Mouse (Mus musculus) left cerebral cortex, adult 9 months (tissue): ENCODE measurements around the gene Fam19a5.

Experiments
- DNase-seq, 2 experiments: peaks; one replicate each; pipeline ENCODE4 v3.0.0; 2022; ENCODE audit warnings: low spot score in 2 of 2

Fam19a5 gene

DNA sequence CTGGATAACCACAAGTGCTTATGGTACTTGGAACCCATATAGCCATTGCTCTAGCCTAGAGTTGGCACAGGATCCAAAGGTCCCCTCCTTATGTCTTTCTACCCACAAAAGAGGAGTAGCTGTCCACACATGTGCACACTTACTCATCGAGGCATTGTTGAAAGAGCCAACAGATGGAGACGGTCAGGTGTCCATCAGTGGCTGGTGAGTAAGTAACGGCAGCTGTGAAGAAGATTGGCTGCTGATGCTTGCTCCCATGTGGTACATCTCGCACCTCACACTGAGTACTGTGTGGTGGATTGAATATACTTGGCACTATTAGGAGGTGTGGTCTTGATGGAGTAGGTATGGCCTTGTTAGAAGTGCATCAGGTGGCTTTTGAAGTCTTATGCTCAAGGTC lies 192.2 kb downstream of the Fam19a5 start:
- no peak for DNase-seq

DNA sequence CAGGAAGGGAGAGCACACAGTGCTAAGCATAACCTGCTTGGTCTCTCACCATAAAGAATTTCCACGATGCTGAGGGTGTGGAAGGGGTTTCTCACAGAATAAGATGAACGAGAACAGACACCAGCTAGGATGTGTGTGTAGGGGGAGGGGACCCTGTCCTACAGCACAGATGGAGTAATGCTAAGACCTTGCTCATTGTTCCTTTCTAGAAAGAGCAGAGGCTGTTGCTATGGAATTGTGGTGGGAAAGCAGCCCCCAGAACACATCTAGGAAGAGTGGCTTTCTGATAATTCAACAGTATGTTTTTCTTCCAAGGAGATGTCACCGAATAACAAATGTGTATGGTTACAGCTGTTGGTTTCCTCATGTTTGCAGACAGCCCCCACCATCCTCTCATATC lies 211.4 kb downstream of the Fam19a5 start:
- no peak for DNase-seq

DNA sequence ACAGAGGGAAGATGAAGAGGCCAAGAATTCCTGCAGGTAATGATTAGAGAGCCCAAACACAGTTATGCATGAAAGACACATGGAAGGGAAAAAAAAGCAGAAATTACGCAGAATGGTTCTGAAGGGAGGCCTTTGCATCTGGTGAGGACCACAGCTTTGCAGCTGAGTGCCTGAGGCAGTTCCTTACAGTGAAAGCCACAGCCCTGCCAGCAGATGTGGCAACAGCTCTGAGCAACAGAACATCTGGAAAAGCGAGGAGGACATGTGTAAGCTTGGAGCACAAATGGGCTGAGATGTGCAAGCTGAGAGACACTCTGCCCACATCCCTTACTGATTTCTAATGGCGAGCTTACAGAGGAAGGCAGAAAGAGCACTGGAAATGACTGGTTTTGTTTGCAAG lies 221.8 kb downstream of the Fam19a5 start:
- DNase-seq: no peak

DNA sequence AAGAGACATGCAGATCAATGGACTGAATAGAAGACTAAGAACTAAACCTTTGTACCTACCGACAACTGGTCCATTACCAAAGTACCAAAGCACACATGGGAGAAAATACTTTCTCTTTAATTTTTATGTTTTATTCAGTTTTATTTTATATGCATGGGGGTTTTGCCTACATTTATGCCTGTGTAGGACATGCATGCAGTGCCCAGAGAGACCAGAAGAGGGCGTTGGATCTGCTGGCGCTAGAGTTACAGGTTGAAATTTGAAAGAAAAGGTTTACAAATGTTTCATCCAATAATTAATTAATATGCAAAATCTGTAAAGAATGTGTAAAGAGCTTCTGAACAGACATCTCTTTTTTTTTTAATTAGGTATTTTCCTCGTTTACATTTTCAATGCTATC lies 229.9 kb downstream of the Fam19a5 start:
- no peak for DNase-seq

DNA sequence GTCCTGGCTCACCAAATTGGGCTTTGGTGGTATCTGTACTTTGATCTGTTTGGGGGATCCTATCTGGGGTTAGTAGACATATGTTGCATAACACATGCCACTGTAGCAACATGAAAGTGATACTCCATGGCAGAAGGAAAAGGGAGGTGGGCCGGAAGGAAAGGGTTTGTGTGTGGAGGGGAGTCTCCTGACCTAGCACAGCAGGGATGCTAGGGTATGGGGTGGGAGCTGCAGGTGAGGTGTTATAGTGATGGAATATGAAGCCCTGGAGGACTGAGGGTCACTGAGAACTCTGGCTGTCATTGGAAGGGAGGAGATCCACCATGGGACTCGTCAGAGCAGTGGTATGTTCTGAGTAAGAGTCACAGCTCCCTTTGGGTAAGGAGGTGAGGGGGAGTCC lies 239.2 kb downstream of the Fam19a5 start:
- no peak for DNase-seq

DNA sequence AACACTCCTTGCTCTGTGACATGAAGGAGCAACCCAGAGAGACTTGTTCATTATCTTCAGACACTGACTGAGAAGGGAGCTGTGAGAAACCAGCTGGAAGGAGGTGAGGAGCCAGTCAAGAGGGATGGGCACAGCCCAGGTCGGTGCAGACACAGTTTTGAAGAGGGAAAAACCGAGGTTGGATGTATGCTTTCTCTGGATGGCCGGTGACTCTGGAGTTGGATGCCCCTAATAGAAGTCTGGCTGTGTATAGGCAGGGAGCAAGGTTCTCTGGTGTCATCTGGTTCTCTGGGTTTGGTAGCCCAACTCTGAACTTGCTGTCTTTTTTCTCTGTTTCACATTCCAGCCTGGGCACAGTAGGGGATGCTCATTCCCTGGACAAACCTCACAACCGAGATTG lies 245.6 kb downstream of the Fam19a5 start:
- no peak for DNase-seq

DNA sequence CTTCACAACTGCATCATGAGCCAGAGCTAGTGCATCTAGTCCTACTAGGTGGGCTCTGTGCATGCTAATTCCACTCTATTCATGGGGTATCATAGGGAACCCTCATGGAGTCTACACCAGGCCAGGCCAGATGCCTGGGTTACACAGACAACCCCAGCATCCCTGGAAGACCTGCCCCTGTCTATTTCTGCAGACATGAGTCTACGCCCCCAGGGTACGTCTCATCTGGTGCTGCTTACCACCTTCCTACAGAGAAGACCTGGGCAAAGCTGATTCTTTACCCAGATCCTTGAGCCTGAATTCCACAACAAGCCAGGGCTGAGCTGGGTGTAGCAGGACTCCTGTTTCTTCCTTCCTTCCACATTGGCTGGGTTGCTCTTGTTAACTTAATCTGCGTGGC lies 249.6 kb downstream of the Fam19a5 start:
- no peak for DNase-seq

DNA sequence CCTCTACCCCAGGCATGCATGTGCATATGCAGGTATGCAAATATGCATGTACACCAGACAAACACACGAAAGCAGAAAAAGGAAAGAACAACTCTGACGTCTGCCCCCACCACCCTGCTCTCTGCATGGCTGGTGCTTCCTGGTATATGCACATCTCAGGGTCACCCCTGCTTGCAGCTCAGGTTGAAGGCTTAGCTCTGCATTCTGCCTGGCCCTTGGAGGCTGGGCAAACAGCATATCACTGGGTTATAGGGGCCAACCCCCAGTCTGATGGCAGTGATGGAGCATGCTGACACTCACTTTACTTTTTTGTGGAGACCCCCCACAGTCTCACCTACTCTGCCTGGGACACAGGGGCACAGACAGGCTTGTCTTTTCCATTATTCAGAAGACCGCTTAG lies 252.5 kb downstream of the Fam19a5 start:
- DNase-seq: no peak
